Mouse (Mus musculus) layer of hippocampus, adult 6 months (tissue): ENCODE data around the gene Lemd2. TPM values are rescaled to one million over a fixed set of nuclear protein-coding genes. Genes with fewer than 3 reads are reported as not detected.

Source experiments
- long read RNA-seq, 2 experiments: library from polyadenylated mRNA; unstranded; transcript quantifications; one replicate each; pipeline ENCODE4 v2.0.0; 2019 to 2020
- polyA plus RNA-seq: library from polyadenylated mRNA; unstranded; fragments of <200 nt; fragmentation: Nextera tagmentation; gene quantifications from 2 replicates; pipeline ENCODE4 v1.2.3, GENCODE M21; 2021

Gene Lemd2
- 2.2 and 2.4 TPM in 2 replicates for polyA plus RNA-seq
- long read RNA-seq, experiment 1, partial matches to known transcripts = 2 of 3 reads
- long read RNA-seq, experiment 1, other reads (novel, unspliced or antisense) = 1 of 3 reads
- long read RNA-seq, experiment 2, partial matches to known transcripts = 1 of 10 reads
- long read RNA-seq, experiment 2, other reads (novel, unspliced or antisense) = 4 of 10 reads

DNA sequence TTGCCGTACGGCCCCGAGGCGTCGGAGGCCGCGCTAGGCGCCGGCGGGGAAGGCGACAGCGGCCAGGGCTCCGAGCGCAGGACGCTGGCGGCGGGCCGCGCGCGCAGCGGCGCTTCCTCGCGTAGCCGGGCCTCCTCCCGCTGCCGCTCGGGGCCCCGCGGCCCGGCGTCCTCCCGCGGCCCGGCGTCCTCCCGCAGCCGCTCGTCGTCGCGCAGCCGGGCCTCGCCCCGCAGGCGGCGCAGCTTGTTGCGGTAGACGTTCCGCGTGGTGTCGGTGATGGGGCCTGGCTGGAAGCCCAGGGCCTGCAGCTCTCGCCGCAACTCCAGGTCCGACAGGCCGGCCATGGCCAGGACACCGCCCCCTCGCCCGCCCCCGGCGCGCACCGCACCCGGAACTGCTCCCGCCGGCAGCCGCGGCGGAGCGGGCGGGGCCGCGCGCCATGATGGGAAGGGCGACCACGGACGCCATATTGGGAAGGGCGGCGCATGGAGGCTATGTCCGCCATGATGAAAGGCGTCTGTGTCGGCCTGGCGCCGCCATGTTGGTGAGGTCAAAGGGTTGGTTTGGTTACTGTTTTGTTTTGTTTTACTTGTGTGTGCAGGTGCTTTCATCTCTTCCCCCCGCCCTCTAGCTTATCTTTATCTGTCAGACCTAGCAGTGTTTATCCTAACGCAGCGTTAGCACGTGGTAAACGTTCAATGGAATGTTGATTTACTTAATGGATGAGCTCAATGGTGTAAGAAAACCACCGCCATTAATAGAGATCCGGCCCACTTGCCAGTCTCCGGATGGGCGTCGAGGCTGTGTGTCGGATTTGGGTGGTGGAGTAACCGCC, at the start of gene Lemd2:
Gene Lemd2 (minus strand): TSS at position 395 of the 835 bp plus-strand sequence.

DNA sequence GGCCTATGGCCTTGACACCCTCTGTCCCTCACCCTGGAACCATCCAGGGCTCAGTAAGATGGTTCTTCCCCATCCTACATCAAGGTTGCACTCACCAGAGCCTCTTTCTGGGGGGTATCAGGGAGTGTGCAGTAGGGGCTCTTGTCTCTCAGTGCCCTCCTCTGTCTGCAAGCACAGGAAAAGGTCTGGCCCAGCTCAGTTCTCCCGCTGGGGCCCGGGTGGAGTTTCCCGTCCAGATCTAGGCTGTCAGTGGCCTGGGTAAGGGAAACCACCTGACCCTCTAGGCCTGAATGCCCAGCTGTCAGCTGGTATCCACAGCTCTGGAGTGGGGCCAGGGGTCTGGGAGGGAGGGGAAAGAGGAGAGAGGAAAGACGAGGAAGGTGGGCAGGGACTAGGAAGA, 36.7 kb downstream of the Lemd2 start, which contains the start of gene Ip6k3:
Gene Ip6k3 (minus strand): TSS at position 251 of the 400 bp plus-strand sequence.

Other genes starting within 250 kb of the Lemd2 start
- gene Zbtb9, start 231.3 kb downstream of the Lemd2 start, polyA plus RNA-seq = 6.4 and 6.7 TPM in 2 replicates
- 1.4 and 1.7 TPM in 2 replicates for gene Bak1, start 175.5 kb downstream of the Lemd2 start, polyA plus RNA-seq
- 0.23 and 0.25 TPM in 2 replicates for gene Itpr3, start 147.2 kb downstream of the Lemd2 start, polyA plus RNA-seq
- gene Uqcc2, start 70.6 kb downstream of the Lemd2 start, polyA plus RNA-seq = 559 and 565 TPM in 2 replicates
- 0.75 and 1.0 TPM in 2 replicates for gene Ip6k3, start 36.7 kb downstream of the Lemd2 start, polyA plus RNA-seq